Mouse (Mus musculus): ENCODE results near the gene Ctnnbip1. TPM values are rescaled to one million over a fixed set of nuclear protein-coding genes. Genes with fewer than 3 reads are reported as not detected.
"Not testable (repeated sequence)": the region's sequence is repeated elsewhere in the genome, so short reads cannot be mapped to it uniquely, and the experiment has no call there.

Gene Ctnnbip1
- polyA plus RNA-seq, 1 experiment = 35.8 TPM

DNA sequence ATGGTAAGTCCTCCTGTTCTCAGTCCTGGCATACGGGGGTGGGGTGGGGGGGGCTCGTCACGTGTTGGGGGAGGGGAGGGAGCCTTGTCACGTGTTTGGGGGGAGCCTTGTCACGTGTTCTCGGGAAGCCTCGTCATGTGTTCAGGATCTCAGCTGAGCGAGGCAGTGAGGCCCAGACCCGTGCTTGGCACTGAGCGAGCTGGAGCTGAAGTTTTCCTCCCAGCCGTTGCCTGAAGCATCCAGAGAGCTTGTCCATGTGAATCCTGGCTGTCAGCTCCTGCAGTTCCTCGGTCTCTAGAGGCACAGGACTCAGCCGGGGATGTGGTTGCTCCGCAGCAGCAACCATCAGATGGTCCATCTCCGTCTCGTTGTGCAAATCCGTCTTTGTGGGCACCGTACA lies 88.0 kb downstream of the Ctnnbip1 start:
- H3K4me1 ChIP-seq (ENCODE audit: control insufficient read depth, insufficient read depth, low read length) = peaks cover 11% of the 10 kb centered on the region
- no peak for TF ChIP-seq CTCF (IDR thresholded peaks at IDR 0.05; ENCODE audit: extremely low read depth, insufficient read depth, low read length)
- peak; percentile 50; the same call in 1 of the 2 replicates for TF ChIP-seq POLR2A (IDR thresholded peaks at IDR 0.05; ENCODE audit: extremely low read depth, insufficient read depth, low read length)
- H3K4me3 ChIP-seq (ENCODE audit: insufficient read depth, low read length) = no peak overlapping the region
- no peak overlapping the region for H3K27ac ChIP-seq (ENCODE audit: insufficient read depth, low read length)

DNA sequence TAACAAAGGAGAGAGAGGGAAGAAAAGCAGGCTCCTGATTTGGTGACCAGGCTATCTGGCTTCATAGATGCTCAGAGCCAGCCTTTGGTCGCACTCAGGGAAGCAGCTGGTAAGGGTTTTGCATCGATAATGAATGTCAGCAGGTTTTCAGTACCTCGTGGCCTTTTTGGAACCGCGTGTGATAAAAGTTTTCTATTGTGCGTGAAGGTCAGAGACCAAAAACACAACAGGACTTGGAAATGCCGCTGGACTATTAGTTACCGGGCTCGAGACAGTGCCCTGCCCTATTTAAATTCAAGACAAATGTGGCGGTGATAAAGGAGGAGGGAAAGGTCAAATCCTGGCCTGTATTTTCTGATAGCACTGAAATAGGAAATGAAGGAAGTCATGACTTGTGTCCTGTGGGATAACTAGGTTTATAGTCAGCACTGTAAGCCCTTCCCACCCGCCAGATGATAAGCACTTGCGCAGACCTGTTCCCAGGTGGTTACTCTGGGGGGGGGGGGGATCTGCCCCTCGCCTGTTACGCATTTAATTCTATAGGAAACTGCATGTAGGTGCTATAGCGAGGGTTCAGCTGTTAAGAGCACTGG lies 88.8 kb downstream of the Ctnnbip1 start:
- H3K4me3 ChIP-seq (ENCODE audit: insufficient read depth, low read length) = no peak overlapping the region
- no peak overlapping the region for H3K27ac ChIP-seq (ENCODE audit: insufficient read depth, low read length)
- TF ChIP-seq POLR2A (IDR thresholded peaks at IDR 0.05; ENCODE audit: extremely low read depth, insufficient read depth, low read length) (no peak), CTCF (IDR thresholded peaks at IDR 0.05; ENCODE audit: extremely low read depth, insufficient read depth, low read length) (no peak)
- peaks cover 11% of the 10 kb centered on the region for H3K4me1 ChIP-seq (ENCODE audit: control insufficient read depth, insufficient read depth, low read length)

DNA sequence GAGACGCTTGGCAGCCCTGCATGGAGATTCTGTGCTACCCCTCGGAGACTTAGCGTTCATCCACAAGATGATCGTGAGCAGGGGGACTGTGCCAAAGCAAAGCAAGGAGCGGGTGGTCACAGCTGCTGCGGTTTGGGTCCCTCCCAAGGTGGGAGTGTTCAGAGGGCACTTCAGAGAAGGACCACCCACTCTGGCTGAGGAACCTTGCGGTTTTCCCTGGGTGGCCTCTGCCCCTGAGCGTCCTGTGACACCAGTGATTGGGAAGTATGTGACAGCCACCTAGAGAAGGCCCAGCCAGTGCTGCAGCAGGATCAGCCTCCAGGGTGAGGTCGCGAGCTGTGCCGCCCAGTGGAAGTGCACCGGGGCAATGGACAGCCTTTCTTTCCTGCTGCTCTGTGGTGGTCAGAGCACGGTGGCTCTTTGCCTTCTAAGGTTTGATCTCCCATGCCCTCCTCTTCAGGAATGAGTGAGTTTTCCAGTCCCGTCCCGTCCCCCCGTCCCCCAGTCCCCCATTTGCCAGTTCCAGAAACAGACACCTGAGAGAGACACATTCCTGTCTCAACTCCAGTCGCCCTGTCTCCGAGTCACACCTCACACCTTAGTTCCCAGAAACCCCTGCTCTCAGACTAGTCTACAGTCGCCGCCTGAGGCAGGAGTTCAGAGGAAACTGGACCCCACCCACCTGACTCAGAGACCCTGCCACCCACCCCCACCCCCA lies 89.7 kb downstream of the Ctnnbip1 start:
- Histone ChIP-seq H3K27ac (ENCODE audit: insufficient read depth, low read length) (no peak overlapping the region), H3K4me1 (ENCODE audit: control insufficient read depth, insufficient read depth, low read length) (peaks cover 11% of the 10 kb centered on the region), H3K4me3 (ENCODE audit: insufficient read depth, low read length) (no peak overlapping the region)
- TF ChIP-seq CTCF (IDR thresholded peaks at IDR 0.05; ENCODE audit: extremely low read depth, insufficient read depth, low read length) (no peak), POLR2A (IDR thresholded peaks at IDR 0.05; ENCODE audit: extremely low read depth, insufficient read depth, low read length) (no peak)

DNA sequence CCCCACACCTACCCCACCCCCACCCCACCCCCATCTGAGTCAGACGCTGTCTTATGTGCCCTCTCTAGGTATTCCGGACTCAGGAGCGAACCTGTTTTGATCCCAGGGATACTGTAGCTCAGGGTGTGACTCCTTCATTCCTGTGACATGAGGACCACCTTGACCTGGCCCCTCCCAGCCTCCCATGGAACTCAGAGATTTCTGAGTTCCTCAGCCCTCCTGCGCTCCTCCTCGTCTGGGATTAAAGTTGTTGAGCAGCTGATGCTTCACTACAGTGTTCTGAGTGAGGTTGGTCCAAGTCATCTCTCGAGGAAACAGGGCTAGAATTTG lies 90.2 kb downstream of the Ctnnbip1 start:
- Histone ChIP-seq H3K27ac (ENCODE audit: insufficient read depth, low read length) (no peak overlapping the region), H3K4me3 (ENCODE audit: insufficient read depth, low read length) (no peak overlapping the region), H3K4me1 (ENCODE audit: control insufficient read depth, insufficient read depth, low read length) (peaks cover 11% of the 10 kb centered on the region)
- TF ChIP-seq CTCF (IDR thresholded peaks at IDR 0.05; ENCODE audit: extremely low read depth, insufficient read depth, low read length) (no peak), POLR2A (IDR thresholded peaks at IDR 0.05; ENCODE audit: extremely low read depth, insufficient read depth, low read length) (no peak)

DNA sequence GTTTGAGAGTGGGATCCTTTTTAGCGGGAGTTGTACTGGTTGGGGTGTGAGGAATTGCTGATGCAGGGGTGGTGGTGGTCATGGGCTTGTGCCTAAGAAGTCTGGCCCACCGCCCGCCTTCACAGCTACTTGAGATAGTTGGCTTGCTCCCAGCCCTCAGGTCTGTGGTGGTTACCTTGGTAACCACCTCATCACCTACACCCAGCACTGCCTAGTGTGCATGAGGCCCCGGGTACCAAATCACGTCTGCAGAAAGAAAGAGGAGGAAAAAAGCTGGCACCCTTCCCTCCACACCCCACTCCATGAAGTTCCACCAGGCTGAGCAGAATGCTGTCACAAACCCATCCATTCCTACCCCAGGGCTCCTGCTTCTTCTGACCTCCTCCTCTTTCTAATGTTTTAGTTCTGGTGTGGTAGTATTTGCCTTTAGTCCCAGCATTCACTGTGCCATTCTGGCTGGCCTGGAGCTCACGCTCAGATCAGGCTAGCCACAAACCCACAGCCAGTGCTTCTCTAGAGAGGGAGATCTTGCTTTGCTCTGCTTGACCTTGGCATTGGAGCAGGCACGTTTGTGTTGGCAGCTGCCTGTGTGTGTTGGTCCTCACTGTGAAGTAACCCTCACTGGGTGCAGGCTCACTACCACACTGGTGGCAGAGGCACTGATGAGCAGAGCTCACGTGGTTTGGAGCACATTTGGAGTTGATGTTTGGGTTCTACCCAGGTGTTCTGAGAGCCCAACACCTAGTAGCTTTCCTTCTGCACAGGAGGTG lies 91.4 kb downstream of the Ctnnbip1 start:
- Histone ChIP-seq H3K4me1 (ENCODE audit: control insufficient read depth, insufficient read depth, low read length) (peaks cover 13% of the 10 kb centered on the region), H3K4me3 (ENCODE audit: insufficient read depth, low read length) (no peak overlapping the region), H3K27ac (ENCODE audit: insufficient read depth, low read length) (0 out of 2 replicates have a peak overlapping the region, but pooled peaks have one; percentile 44)
- TF ChIP-seq CTCF (IDR thresholded peaks at IDR 0.05; ENCODE audit: extremely low read depth, insufficient read depth, low read length) = no peak
- TF ChIP-seq POLR2A (IDR thresholded peaks at IDR 0.05; ENCODE audit: extremely low read depth, insufficient read depth, low read length) = no peak

DNA sequence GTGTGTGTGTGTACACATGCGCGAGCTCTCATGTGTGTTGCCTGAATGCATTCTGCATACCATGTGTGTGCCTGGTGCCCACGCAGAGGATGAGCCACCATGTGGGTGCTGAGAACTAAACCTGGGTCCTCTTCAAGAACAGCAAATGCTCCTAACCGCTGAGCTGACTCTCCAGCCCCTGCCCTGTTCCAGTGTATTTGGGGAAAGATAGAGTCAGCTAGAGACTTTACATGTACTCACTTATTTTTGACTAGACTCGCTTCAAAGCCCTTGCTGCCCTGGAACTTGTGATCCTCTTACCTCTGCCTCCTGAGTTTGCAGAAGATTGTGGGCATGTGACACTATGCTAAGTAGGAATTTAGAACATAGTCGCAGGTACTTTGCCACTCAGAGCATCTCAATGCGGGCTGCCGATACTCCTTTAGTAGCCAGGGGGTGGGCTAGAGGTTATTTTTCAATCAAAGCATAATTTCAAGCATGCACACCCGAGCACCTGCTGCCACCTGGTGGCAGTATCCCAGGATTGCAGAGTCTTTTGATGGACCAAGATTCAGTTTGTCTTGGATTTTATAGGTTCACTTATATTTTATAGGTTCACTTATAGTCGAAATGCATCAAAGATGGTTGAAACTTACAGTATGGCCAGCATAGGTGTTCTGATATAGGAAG lies 93.5 kb downstream of the Ctnnbip1 start:
- TF ChIP-seq POLR2A (IDR thresholded peaks at IDR 0.05; ENCODE audit: extremely low read depth, insufficient read depth, low read length) (no peak), CTCF (IDR thresholded peaks at IDR 0.05; ENCODE audit: extremely low read depth, insufficient read depth, low read length) (peak; percentile 73)
- Histone ChIP-seq H3K4me1 (ENCODE audit: control insufficient read depth, insufficient read depth, low read length) (peaks cover 10% of the 10 kb centered on the region), H3K4me3 (ENCODE audit: insufficient read depth, low read length) (no peak overlapping the region), H3K27ac (ENCODE audit: insufficient read depth, low read length) (no peak overlapping the region)

DNA sequence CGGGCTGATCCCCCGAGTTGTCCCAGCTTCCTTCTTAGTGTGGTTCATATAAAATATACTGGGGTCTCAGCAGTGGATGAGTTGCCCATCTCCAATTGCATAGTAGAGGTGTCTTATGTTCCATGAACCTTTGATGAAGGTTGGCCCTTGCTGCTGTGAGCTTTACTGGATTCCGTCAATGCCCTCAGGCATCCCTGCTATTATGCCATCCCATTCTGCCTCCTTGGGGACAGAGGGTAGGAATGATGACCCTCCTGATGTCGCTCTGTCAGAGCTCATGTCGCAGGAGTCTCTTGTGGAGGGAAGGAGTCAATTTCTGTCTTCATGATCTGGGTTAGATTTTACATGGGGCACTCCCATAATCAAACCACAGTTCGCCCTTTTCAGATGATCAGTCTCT lies 95.5 kb downstream of the Ctnnbip1 start:
- not testable (repeated sequence) for H3K27ac ChIP-seq (ENCODE audit: insufficient read depth, low read length); H3K4me3 ChIP-seq (ENCODE audit: insufficient read depth, low read length); H3K4me1 ChIP-seq (ENCODE audit: control insufficient read depth, insufficient read depth, low read length)

DNA sequence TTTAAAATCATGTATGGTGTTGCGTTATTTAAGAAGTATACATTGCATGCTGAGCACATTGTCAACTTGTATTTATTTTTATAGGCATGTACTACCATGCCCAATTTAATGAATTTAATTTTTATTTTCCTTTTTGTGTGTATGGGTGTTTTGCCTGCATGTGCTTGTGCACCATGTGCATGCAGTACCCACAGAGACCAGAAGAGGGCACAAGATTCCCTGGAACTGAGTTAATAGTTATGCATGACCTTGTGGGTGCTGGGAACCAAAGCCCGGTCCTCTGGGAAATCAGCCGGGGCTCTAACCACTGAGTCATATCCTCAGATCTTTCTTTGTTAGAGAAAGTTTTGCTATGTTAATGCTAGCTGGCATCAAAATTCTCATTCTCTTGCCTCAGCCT lies 96.8 kb downstream of the Ctnnbip1 start:
- no peak overlapping the region for H3K27ac ChIP-seq (ENCODE audit: insufficient read depth, low read length)
- no peak for TF ChIP-seq CTCF (IDR thresholded peaks at IDR 0.05; ENCODE audit: extremely low read depth, insufficient read depth, low read length)
- no peak for TF ChIP-seq POLR2A (IDR thresholded peaks at IDR 0.05; ENCODE audit: extremely low read depth, insufficient read depth, low read length)
- H3K4me1 ChIP-seq (ENCODE audit: control insufficient read depth, insufficient read depth, low read length) = peaks cover 3% of the 10 kb centered on the region; the same call in 1 of the 2 replicates
- H3K4me3 ChIP-seq (ENCODE audit: insufficient read depth, low read length) = no peak overlapping the region

Other genes with a start within 250 kb of the Ctnnbip1 start
- 229 and 234 TPM in 2 replicates for gene Kif1b, start 210.5 kb upstream of the Ctnnbip1 start, polyA plus RNA-seq (2012; rRNA removed)
- gene Ube4b, start 91.5 kb upstream of the Ctnnbip1 start, polyA plus RNA-seq (2012; rRNA removed) = 99.9 and 105 TPM in 2 replicates
- gene Rbp7, start 63.3 kb upstream of the Ctnnbip1 start, polyA plus RNA-seq (2012; rRNA removed) = 0.84 TPM in 1 of 2 replicates, not detected in the other
- not detected in 2 replicates for gene Tmem274, start 40.9 kb upstream of the Ctnnbip1 start, polyA plus RNA-seq (2012; rRNA removed)
- 8.5 and 9.0 TPM in 2 replicates for gene Nmnat1, start 33.0 kb upstream of the Ctnnbip1 start, polyA plus RNA-seq (2012; rRNA removed)
- 9.0 and 9.2 TPM in 2 replicates for gene Lzic, start 33.0 kb upstream of the Ctnnbip1 start, polyA plus RNA-seq (2012; rRNA removed)
- 406 and 407 TPM in 2 replicates for gene Clstn1, start 68.2 kb downstream of the Ctnnbip1 start, polyA plus RNA-seq (2012; rRNA removed)
- gene Pik3cd, start 184.3 kb downstream of the Ctnnbip1 start, polyA plus RNA-seq (2012; rRNA removed) = 13.2 and 15.7 TPM in 2 replicates
- gene Tmem201, start 219.8 kb downstream of the Ctnnbip1 start, polyA plus RNA-seq (2012; rRNA removed) = 75.0 and 75.9 TPM in 2 replicates

Measured in cortical plate, adult 2 months (tissue).